Mouse (Mus musculus) heart, adult 2 months (tissue): ENCODE measurements at regions not wholly inside any gene's neighbourhood (a gene's known extent, or its start where the extent isn't known, plus 50 kb on each side); places are given as distances from the start of the nearest gene placed in this dataset.

Experiments used
- DNase-seq, 2 experiments: peaks; one replicate each; pipeline ENCODE4 v3.0.0; 2021
- H3K27ac ChIP-seq: fragments of 200-600 bp; 2 replicates; pipeline ENCODE4 v1.8.1; 2022
- H3K27me3 ChIP-seq: fragments of 200-500 bp; 2 replicates; pipeline ENCODE4 v1.6.1; 2012; ENCODE audit warnings: mild to moderate bottlenecking, low read length, inconsistent platforms, mixed read lengths; ENCODE audit not compliant: control insufficient read depth, insufficient read depth
- H3K36me3 ChIP-seq: fragments of 200-500 bp; 2 replicates; pipeline ENCODE4 v1.6.1; 2012; ENCODE audit warnings: low read length, inconsistent platforms; ENCODE audit not compliant: control insufficient read depth, insufficient read depth
- H3K4me1 ChIP-seq: fragments of 200-500 bp; 2 replicates; pipeline ENCODE4 v1.6.1; 2011; ENCODE audit warnings: low read length; ENCODE audit not compliant: control insufficient read depth, insufficient read depth
- H3K4me3 ChIP-seq: fragments of 200-600 bp; 2 replicates; pipeline ENCODE4 v1.8.1; 2022
- H3K79me2 ChIP-seq: fragments of 200-500 bp; replicated peaks from 2 replicates; pipeline ENCODE4 v1.6.1; 2012; ENCODE audit warnings: mild to moderate bottlenecking, inconsistent platforms, low read length, moderate library complexity, mixed read lengths; ENCODE audit not compliant: control insufficient read depth, insufficient read depth
- H3K9ac ChIP-seq: fragments of 200-500 bp; 2 replicates; pipeline ENCODE4 v1.6.1; 2012; ENCODE audit warnings: low read depth, mild to moderate bottlenecking, control low read depth, inconsistent platforms, low read length, mixed read lengths
- CTCF ChIP-seq: fragments of 200-600 bp; IDR thresholded peaks from 2 replicates; pipeline ENCODE4 v1.8.1; 2022; ENCODE audit warnings: antibody characterized with exemption, mild to moderate bottlenecking, moderate library complexity
- EP300 ChIP-seq: fragments of 200-500 bp; IDR thresholded peaks from 2 replicates; pipeline ENCODE4 v1.6.1; 2011; ENCODE audit warnings: low read depth, low read length, control low read depth; ENCODE audit not compliant: insufficient read depth
- POLR2A ChIP-seq: fragments of 200-500 bp; IDR thresholded peaks from 2 replicates; pipeline ENCODE4 v1.6.1; 2011; ENCODE audit warnings: mild to moderate bottlenecking, low read depth, low read length, control low read depth; ENCODE audit not compliant: insufficient read depth
- WGBS: fragments of 180-500 bp; shearing (Covaris S2); methylation state at CpG from one replicate; pipeline ENCODE4 v1.1.7; 2018; 5-methylcytosine and 5-hydroxymethylcytosine counted together
- intact Hi-C: fragments of 180-260 bp; cut with DNase I; formaldehyde crosslinking; loops from one replicate; pipeline ENCODE4 v1.15.1; 2025
- microRNA-seq, 2 experiments: library from miRNA; unstranded; fragments of <30 nt; microRNA quantifications; one replicate each; pipeline ENCODE4 v1.2.0; 2021

DNA sequence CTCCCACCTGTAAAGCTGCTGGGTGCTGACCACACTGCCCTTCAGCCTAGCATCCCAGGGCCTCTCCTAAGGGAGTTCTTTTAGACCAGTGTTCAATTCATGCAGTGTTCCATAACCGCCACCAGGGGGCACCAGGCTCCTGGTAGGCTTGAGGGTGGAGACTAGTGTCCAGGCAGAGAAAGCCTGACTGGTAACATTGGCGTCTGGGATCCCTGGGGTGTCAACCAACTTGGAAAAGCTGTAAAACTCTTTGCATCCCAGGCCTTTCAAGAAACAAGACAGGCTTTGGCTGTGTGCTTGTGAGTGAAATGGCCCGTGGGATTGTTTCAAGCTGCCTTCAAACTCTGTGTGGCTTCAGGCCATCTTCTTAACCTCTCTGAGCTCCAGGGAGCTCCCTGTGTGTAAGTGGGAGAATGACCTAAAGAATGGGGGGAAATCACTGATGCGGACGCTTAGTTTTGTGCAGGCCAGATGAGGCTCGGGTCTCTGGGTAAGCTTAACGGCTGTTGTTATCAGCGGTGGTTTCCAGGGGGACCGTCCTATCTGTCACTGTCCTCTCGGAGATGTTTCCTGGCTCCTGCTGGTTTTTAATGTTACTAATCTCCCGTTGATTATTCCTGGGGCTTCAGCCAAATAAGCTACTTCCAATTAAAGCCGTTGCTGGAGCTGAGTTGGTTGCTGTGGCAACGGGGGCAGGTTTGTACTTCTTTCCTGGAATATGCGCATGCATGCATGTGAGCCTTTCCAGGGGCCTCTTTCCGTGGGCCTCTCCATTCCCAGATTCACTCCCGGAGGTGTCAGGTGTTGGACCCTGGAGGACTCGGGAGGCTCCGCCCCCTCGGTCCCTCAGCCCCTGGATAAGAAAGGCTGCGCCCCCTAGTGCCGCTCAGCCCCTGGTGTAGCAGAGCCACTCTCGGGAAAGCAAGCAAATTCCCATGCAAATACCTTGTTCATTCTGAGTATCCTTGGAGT lies 147.6 kb upstream of the Kcnab2 start:
- WGBS: 4% methylated on average over 22 of the region's 22 CpGs
- intact Hi-C loops: loop anchor here (2.0 kb wide), 1 partner anchor 1317 kb away; no protein-coding TSS in a partner anchor
- no peak for TF ChIP-seq POLR2A
- peak; percentile 87 for TF ChIP-seq CTCF
- TF ChIP-seq EP300: no peak

DNA sequence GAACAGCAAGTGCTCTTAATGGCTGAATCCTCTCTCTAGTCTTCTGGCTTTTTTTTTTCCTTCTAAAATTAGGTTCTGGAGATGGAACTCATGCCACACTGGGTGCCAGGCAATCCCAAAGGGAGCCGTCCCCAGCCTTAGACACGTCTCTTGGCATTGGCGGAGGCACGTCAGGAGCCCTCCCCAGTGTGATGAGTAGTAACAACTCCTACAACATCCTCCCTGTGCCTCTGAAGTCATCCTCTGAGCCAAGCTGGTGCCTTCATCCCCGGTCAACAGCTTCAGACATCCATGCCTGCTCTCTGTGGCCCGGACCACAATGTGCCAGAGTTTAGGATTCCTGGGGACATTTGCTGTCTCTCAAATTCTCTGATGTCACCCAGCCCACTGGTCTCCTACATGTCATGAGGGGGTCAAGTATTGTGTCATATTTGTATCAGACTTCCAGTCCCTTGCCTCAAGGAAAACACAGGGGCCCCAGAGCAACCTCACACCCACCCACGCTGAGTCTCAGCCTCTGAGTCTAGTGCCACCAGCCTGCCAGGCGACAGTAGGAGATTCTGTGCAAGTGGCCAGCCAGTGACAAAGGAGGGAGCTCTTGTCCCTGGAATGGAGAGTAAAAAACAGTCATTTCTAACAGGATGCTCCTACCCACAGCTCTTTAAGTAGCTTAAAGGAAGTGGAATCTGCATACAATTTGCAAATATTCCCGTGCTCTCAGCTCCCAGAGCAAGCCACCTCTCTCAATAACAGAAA lies 144.5 kb upstream of the Kcnab2 start:
- H3K27me3 ChIP-seq: no peaks in the 10 kb centered on the region
- H3K4me1 ChIP-seq: no peaks in the 10 kb centered on the region
- no peak overlapping the region for H3K9ac ChIP-seq
- TF ChIP-seq EP300 (no peak), CTCF (no peak), POLR2A (no peak)
- H3K79me2 ChIP-seq: no peaks in the 10 kb centered on the region
- H3K4me3 ChIP-seq: no peak overlapping the region
- intact Hi-C loops: no loop called here
- 59% methylated on average over 9 of the region's 9 CpGs for WGBS
- DNase-seq: no peak
- no peak overlapping the region for H3K27ac ChIP-seq
- no peaks in the 10 kb centered on the region for H3K36me3 ChIP-seq

More for the DNA sequence above, 147.6 kb upstream of the Kcnab2 start:
- Histone ChIP-seq H3K27ac (no peak overlapping the region), H3K4me1 (no peaks in the 10 kb centered on the region), H3K36me3 (no peaks in the 10 kb centered on the region), H3K27me3 (no peaks in the 10 kb centered on the region), H3K79me2 (no peaks in the 10 kb centered on the region), H3K4me3 (no peak overlapping the region), H3K9ac (no peak overlapping the region)
- peak; percentile 32 to 65 for DNase-seq

DNA sequence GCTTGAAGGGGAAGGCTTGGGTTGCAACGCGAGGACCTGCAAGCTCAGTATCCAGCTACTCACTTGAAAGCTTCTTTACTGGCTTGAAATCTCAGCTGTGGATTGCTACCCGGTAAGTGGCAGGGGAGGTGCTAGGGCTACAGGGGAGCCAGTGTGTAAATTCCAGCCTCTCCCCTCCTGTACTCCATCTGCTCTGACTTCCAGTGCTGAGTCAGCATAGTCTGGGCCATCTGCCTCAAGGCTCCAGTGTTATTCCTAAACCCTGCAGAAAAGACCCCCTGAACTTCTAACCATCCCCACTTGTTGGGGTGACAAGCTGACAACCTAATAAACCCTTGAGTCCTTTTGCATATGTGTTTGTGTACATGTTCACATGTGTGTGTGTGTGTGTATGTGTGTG lies 140.0 kb upstream of the Kcnab2 start:
- DNase-seq: no peak
- Histone ChIP-seq H3K27me3 (no peaks in the 10 kb centered on the region), H3K36me3 (no peaks in the 10 kb centered on the region), H3K4me1 (no peaks in the 10 kb centered on the region), H3K79me2 (no peaks in the 10 kb centered on the region), H3K9ac (no peak overlapping the region), H3K27ac (no peak overlapping the region), H3K4me3 (no peak overlapping the region)
- intact Hi-C loops: no loop called here
- 28% methylated on average over 3 of the region's 3 CpGs for WGBS
- no peak for TF ChIP-seq CTCF
- TF ChIP-seq EP300: no peak
- no peak for TF ChIP-seq POLR2A

DNA sequence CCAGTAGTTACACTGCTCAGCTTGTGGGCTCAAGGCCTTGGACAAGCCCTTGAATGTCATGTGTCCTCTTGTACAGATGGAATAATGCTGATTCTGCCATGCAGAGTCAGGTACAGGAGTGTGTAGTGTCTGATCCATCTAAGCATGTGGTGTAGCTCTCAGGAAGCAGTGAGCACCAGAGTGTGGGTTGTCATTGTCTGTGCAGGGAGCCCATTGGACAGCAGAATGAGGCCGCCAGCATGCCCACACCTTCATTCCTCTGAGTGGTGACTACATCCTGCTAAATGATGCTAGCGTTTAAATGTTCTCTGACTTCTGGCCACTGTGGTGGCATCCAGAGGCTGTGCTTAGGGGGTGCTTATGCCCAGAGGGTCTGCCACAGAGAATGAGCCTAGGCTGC lies 137.5 kb upstream of the Kcnab2 start:
- Histone ChIP-seq H3K27me3 (no peaks in the 10 kb centered on the region), H3K36me3 (no peaks in the 10 kb centered on the region), H3K9ac (no peak overlapping the region), H3K4me1 (no peaks in the 10 kb centered on the region), H3K27ac (no peak overlapping the region), H3K79me2 (no peaks in the 10 kb centered on the region), H3K4me3 (no peak overlapping the region)
- DNase-seq: no peak
- intact Hi-C loops: no loop called here
- WGBS: 88% methylated on average over 2 of the region's 2 CpGs
- no peak for TF ChIP-seq EP300
- TF ChIP-seq POLR2A: no peak
- no peak for TF ChIP-seq CTCF

DNA sequence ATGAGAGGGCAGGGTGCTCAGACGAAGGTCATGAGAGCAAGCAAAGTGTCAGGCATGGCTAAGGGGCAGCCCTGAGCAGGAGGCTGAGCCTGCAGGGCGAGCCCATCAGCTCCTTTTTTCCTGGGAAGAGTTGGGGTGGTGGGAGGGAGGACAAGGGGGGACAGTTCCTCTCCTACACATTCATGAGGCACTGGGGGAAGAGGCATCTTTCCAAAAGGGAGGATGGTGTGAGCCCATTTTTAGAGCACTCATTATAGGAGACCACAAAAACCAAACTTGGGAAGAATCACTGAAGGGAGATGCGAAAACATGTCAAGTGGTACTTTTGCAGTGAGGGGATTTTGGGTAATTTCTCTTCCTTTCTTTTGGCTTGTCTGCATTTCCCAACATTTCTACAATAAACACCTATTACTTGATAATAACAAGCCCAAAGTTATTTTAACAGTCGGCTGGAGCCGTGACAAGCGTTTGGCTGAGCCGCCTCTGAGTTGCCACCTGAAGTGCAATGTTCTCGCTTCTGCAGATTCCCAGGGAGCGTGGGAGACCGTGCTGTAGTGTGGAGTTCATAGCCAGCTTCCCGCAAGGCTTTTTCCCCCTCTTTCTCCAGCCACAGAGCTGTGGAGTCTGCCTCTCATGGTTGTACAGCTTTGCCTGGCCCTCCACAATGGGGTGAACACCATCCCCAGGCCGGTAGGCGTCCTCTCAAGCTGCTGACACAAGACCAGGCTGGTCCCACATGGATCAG lies 136.9 kb upstream of the Kcnab2 start:
- Histone ChIP-seq H3K27me3 (no peaks in the 10 kb centered on the region), H3K4me3 (no peak overlapping the region), H3K36me3 (no peaks in the 10 kb centered on the region), H3K4me1 (no peaks in the 10 kb centered on the region), H3K27ac (no peak overlapping the region), H3K79me2 (no peaks in the 10 kb centered on the region), H3K9ac (no peak overlapping the region)
- no peak for DNase-seq
- TF ChIP-seq CTCF (no peak), EP300 (no peak), POLR2A (no peak)
- 78% methylated on average over 13 of the region's 13 CpGs for WGBS
- intact Hi-C loops: no loop called here

Small RNA genes lying in the stretch of these regions (microRNA-seq; reads per million reads assigned to microRNA genes)
- gene Gm25779: 0 reads per million in 2 experiments
